Mouse (Mus musculus) cerebellum, postnatal 36 days (tissue): ENCODE measurements around the gene Jarid2.

ENCODE experiments used
- DNase-seq, 2 experiments: peaks; one replicate each; pipeline ENCODE4 v3.0.0; 2021 to 2022; ENCODE audit warnings: mixed read lengths in 2 of 2

The Jarid2 gene

DNA sequence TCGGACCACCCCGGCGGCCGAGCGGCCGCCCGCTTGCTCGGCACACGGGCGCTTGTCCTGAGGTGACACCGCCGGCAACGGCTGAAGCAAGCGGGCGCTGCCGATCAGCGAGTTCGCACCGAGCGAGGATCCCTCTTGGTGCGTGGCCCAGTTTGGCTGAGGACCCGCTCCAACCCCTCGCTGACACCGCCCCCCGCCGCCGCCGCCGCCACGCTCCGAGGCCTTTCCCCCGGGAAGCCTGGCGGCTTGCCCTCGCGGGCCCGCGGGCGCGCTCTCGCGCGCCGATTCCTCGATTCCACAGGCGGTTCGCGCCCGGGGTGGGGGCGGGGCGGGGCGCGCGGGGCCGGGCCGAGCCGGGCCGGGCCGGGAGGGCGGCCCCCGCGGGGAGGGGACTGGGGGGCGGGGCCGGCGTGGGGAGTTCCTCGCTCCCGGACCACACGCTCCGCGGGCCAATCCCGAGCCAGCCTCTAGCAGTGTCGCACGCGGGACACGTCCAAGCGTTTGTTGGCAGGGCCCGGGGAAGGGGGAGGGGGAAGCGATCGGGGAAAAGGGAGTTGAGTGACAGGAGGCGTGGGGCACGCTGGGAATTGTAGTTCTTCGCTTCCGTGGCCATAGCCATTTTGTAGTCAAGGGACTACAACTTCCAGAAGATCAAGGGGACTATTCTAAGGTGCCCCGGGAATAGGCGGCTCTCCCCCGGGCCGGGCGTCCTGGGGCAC lies 1.0 kb downstream of the Jarid2 start:
- DNase-seq = peak; percentile 99 to 100

DNA sequence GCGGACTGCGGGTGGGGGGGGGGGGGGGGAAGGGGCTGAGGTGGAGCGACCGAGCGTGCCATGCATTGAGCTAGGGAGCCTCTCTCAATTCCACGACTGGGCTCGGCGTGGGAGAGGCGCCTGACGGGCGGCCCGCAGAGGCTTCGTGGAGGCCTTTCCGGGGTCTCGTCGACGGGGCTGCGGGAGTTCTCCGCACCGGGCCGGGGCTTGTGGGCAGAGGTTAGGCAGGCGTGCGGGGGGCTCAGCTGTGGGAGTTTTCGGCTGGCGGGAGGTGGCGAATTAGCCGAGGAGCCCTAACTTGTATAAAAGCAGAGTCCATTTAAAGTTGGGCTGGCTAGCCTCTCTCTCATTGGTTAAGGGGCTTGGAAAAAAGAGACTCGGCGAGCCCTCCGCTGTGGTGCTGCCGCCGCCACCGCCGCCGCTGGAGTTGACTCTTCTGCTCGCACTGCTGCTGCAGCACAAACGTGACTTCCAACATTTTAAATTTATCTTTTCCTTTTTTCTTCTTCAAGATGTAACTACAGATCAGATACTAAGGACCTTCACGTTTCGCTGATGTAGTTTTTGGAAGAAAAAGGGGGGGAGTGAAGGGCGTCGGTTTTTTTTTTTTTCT lies 1.8 kb downstream of the Jarid2 start:
- DNase-seq = peak; percentile 83 to 90

DNA sequence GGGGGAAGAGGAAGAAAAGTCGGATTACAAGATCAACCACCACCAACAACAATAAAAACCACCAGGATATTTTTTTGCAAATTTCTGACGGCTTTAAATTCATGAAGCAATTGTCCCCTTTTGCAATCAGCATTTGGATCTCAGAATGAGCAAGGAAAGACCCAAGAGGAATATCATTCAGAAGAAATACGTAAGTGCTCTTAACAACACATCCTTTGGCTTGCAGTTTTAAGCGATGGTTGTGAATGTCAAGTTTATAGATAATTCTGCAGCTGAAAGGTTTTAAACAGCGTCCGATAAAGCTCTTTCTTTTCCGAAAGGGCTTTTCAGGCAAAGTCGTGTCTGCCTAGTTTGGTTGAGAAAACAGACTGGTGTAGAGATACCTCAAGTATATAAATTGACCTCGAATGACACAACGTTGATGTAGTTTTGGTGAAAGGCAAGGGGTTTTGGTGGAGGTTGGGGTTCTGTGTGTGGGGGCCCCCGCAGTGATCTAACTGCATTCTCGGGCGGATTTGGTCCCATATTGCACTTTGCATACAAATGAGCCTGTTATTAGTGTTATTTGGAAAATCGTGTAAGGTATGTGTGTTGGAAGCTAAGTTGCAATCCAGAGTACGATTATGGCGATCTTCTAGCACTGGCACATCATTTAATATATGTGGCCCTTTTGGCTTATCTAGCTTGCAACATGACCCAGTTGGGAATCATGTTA lies 2.6 kb downstream of the Jarid2 start:
- peak; percentile 11 to 21 for DNase-seq

DNA sequence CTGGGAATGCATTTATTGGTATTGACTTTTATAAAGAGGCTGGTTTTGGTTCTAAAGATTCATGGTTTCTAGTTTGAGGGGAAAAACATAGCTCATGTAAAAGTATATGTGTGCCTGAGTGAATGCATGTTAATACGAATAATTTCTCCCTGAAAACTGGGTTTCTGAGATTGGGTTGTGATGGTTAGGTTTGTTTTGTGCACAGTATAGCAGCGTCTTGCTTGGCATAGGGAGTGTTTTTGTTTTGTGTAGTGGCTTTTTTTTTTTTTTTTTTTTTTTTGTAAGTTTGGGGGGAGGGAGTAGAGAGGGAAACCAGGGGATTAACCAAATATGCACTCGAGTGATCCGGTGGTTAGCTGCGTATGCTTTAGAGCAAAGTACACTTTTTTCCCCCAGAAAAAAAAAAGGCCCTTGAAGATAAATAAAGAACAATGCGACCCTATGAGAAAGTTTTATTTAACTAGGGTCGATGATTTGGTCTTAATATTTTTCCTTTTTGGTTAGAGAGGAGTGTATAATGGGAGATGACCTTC lies 3.2 kb downstream of the Jarid2 start:
- DNase-seq = no peak

DNA sequence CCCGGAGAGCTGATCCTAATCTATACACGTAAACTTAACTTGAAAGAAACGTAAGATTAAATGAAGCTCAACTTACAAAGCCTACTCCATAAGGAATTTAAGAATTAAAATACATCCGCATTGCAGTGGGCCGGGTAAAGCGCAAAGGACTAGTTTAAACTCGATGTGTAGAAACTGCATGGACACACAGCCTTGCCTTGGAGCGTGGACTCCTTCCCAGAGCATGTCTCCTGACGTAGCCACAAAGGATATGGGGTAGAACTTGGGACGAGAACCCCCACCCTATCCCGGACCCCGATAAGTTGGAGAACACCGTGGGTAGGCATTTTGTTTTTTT lies 3.7 kb downstream of the Jarid2 start:
- DNase-seq = no peak

DNA sequence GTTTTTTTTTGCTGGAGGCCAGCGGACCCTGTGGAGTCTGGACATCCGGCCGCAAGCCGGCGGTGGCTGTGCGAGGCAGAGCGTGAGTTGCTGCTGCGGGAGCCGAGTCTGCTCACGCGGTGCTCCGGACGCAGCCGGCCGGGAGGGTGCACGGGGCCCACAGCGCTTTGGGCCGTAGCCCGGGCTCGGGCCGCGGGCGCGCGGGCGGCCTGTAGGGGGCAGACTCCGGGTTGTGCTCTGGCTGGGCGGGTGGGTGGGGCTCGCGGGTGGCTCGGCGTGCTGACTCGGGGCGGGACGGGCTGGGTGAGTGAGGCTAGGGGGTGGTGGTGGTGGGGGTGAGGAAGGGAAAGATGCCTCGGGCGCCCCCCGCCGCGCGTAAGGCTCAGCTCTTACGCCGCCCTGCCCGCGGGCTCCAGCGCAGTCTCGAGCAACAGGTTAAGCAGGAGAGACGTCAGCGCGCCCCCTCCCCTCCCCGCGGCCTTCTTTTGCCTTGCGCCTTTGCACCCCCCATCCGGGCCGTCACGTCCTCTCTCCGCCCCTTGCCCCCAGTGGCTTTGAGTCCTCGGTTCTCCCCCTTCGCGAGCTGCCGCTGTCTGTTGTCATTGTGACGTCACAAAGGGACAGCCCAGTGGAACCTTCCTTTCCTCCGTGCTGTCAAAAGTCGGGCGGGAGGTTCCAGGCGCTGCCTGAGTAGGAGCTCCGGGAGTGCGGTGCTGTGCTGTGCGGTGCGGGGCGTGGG lies 4.3 kb downstream of the Jarid2 start:
- DNase-seq = peak; percentile 82 to 89

DNA sequence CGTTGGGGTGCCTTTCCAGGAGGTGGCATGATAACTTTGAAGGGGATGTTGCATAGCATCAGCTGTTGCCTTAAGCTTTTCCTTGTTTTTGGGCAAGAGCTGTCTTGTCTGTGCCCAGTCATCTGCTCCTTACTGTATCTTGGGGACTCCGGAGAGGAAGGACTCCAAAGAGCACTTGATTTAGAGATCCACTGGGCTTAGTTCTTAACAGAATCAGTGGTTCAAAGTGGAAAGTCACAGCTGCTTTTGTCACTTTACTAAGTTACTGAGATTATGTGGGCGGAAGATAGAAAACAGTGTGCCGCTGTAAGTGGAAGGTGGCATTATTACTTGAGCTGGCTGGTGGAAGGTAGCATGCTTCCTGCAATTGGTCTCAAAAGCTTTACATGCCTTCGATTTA lies 5.2 kb downstream of the Jarid2 start:
- DNase-seq = no peak

DNA sequence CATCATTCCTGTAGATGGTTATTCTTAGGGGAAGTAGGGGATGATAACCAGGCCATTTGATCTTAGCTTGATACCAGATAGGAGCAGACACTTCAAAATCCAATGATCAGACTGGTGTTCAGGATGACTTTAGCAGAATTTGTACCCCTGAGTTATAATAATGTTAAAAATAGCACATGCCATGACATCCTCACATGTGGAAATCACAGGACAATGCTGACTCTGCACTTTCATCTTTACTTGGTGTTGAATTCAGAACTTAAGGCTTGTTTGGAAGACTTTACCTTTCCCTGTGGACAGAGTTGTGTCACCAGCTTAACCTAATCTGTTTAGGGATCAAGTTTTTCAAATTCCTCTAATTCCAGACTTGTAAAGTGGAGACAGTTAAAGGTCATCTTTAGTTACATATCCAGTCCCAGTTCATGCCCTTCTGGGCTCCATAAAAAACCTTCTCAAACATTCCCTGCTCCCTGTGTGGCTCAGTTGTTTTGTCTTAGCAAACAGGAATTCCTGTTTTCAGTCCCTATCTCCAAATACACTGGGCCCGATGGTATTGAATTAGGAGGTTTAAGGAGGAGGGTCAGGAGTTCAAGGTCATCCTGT lies 5.9 kb downstream of the Jarid2 start:
- DNase-seq = no peak

DNA sequence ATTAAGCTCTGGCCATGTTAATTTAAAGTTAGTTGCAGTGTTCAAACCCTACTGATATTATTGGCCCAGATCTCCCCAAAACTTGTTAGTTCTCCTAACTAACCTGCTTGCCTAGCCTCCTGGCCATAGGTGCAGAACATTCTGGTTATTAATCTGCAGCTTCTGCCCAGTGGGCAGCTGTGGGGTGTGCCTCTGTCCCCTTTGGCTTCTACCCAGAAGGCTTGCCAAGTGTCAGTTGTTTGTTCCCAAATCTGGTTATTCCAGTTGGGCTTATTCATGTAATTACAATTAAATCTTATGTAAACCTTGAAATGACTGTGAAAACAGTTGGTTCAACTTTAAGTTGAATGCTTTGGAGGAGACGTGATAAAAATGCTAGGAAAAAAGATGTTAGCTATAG lies 8.0 kb downstream of the Jarid2 start:
- DNase-seq = no peak

DNA sequence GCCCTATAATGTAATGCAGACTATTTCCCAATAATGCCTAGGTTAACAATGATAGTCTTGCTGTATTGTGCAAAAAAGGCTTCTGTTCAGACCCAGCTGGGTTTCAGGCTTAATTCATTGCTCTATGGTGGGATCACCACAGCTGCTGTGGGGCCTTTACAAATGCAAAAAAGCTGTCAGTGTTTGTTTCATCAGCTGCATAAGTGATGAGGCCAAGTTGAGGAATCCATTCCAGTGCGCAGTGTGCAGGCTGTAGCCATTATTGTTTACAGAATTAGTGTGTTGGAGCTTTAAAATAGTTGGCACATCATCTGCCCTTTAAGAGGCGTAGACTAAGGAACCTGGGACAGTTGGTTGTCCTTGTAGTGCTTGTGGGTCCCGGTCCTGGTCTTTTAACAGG lies 22.5 kb downstream of the Jarid2 start:
- DNase-seq = no peak

DNA sequence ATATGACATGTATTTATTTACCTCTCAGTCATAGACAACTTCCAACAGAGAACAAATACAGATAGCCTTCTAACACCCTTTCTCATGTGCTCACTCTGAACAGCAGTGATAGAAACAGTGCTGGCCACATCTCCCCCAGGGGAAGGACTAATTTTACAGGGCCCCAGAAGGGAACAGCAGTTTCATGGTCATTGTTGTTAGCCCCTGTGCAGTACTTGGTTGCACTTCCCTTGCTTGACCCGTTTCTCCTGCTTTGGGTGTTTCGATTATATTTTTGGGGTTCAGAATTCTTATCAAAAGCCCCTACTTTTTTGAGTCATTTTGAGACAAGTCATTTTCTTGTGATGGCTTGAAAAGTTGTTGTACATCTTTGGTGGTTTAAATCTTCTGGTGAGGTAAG lies 23.9 kb downstream of the Jarid2 start:
- no peak for DNase-seq

DNA sequence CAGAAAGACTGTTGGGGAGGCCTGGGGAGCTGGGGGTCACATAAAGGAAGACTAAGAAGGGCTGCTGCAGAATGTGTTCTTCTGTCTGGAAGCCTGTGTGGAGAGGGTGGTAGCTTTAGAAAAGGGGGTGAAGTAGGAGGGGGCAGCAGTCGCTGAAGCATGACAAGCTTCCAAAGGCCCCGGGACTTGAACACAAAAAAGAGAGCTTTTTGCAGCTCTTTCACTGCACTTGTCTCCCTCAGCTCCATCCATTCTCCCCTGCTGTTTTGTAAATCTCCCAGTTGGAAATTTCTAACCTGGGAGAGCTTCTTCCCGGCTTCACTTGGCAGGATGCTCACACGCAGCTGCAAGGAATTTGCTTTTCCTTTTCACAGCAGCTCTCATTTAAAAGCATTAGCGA lies 26.2 kb downstream of the Jarid2 start:
- no peak for DNase-seq

DNA sequence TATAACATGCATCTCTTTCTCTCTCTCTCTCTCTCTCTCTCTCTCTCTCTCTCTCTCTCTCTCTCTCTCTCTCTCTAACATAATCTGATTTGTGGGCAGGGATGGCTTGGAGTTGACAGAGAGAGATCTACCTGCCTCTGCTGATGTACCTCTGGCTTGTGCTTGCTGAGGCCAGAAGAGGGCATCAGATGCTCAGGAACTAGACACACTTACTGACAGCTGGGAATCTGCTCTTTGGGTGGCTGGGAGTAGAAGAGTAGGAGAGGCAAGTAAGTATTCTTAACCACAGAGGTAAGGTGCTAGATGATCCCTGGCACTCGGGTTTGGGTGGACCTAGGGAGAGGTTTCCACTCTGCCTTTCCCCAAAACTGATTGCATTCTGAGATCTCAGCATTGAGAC lies 29.5 kb downstream of the Jarid2 start:
- DNase-seq = peak; percentile 31 to 41

DNA sequence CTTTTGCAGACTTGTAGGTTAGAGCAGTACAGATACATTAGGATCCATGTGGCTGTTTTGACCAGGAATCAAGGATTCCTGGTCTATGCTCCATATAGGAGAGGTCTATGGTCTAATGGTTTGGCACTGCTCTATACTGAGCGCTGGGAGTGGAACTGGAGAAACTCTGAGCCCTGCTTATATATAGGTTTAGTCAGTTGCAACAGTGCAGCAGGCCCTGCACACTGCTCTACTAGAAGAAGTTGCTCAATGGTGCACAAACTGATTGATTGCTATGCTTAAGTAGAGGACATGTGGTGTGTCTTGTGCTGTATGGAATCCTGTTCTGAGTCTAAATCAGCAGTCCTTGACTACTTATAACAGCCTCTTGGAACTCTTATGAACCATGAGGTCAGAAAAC lies 31.5 kb downstream of the Jarid2 start:
- DNase-seq = no peak

DNA sequence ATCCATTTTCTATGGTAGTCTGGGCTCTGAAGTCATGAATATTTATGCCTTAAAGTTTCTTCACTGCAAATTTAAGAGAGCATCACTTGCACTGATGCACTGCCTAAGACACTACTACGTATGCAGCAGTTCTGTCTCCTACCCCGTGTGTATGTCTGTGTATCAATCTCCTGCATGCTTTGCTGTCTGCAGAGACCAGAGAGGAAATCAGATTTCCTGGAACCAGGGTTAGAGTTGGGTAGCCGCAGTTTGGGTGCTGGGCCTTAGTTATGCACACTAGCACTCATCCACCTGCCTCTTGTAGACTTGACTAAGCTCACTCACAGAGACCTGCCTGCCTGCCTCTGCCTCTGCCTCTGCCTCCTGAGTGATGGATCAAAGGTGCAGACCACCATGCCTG lies 33.8 kb downstream of the Jarid2 start:
- no peak for DNase-seq

DNA sequence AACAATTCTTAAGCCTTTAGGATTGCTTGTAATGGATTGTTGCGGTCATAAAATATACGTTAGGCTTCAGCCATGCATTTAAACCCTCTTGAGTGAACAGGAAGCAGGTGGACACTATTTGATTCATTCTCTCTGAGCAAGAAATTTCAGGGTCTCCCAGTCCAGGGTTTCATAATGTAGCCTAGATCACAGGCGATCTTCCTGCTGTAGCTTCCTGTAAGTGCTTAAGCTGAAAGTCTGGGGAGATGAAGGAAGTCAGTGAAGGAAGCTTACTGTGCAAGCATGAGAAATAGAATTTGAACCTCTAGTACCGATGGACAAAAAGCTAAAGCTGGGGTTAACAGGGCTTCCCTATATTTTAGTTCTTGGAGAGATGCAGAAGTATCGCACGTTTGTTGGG lies 38.5 kb downstream of the Jarid2 start:
- no peak for DNase-seq

DNA sequence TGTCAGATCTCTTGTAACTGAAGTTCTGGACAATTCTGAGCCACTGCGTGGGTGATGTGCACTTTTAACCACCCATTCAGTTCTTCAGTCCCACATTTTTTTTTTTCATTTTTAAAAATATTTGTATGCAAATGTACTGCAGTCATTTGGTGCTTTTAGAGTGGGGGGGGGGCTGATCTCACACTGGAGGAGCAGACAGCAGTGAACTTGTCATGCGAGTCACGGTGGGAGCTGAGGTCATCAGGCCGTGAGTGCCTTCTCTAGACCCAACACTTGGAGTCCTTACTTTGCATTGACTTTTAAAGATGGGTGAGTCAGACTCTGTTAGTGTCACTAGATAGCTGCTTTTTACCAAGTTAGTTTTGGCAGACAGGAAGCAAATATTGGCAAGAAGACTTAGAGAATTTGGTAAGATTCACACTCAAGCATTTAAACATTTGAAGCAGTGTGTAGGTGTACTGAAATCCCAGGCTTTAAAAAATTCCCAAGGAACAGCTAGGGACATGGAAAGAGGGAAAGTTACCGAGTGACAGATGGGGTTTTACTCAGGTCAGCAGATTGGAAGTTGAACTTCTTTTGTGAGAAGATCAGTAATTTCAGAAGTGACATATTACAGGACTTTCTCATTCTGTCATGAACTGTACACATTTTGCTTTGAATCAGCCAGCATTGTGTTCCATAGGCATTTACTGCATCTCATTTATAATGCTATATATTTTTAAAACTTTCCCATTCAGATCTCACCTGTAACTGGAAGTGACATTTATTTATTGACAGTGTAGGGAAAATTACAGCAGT lies 41.7 kb downstream of the Jarid2 start:
- no peak for DNase-seq

DNA sequence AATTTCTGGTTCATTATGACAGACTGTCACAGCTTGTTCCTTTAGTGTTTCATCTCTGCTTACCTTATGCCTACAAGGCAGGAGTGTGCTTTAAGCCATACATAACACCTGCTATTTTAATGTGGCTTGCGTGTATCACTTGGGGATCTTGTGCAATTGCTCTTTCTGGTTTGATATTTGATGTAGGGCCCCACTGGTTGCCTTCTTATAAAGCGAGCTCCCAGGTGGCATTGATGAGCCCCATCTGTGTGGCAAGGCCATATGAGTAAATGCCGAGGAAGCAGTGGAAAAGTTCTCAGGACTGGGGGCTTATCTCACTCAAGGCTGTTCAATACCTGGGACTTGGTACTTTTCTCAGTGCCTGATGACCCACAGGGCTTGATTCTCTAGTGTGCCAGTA lies 43.5 kb downstream of the Jarid2 start:
- no peak for DNase-seq

DNA sequence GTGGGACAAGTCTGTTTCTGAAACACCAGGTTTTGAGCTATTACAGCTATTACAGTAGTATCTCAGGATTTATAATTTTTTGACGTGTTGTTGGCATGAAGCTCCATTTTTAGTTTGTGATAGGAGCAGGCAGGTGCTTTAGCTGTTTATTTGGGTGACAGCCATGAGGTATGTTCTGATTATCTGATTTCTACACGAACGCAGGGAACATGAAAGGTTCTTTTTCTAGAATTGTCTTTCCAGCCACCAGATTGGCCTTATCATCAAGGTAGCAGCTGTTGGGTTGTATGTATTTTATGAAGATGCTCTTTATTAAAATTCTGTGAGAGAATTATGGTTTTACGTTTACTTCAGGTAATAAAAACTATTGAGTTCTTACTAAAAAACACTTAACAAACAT lies 45.1 kb downstream of the Jarid2 start:
- DNase-seq = no peak

DNA sequence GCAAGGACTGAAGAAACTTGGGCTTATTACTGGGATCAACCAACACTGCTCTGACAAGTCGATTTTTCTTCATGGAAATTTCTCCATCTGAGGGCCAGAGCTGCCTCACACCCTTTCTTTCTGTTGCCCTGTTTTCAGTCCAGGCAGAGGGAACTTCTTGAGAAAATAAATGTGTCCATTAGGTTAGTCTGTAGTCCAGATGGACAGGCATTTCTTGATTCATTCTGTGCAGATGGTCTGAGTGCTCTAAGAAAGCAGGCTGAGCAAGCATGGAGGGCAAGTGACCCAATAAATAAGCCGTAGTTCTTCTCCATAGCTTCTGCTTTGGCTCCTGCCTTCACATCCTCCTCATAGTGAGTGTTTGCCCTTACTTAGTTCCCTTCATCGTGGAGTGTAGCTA lies 46.1 kb downstream of the Jarid2 start:
- no peak for DNase-seq

DNA sequence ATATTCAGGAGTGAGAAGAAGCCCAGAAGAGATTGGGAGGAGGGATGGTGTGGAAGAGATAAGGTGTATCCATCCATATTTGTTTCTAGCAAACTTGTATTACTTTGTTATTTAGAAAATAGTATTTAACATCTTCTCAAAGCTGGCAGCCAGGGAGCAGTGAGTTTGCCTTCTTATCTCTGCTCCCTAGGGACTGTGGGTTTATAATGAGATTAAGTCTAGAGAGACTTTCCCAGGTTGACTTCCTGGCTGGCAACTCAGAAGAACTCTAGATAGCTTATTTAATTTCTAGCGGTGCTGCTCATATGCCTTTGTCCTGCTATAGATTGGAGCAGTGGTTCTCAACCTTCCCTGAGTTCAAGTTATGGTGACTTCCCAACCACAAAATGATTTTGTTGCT lies 51.2 kb downstream of the Jarid2 start:
- DNase-seq = no peak

DNA sequence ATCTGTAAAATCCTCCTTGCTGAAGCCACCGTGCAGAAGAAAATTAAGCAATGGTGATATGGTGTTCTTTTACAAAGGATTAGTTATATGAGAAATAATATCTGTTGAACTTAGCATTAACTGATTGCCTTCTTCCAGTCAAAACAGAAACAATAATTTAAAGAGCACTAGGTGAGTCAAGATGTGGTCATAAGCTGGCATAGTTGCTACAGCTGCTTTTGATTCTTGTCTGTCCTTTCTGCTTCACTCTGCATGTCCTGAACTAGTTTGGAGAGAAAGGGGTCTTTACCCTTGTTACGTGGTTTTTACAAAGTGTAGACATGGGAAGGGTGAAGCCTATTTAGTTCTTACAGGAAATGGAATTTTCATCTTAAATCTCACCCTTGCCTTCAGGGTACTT lies 51.9 kb downstream of the Jarid2 start:
- no peak for DNase-seq
